Mouse (Mus musculus): ENCODE results near the gene Rras.
A peak's percentile ranks its signal among the peaks of the same experiment; 100 is the strongest.
"Not testable (repeated sequence)": the region's sequence is repeated elsewhere in the genome, so short reads cannot be mapped to it uniquely, and the experiment has no call there.

Rras gene

DNA sequence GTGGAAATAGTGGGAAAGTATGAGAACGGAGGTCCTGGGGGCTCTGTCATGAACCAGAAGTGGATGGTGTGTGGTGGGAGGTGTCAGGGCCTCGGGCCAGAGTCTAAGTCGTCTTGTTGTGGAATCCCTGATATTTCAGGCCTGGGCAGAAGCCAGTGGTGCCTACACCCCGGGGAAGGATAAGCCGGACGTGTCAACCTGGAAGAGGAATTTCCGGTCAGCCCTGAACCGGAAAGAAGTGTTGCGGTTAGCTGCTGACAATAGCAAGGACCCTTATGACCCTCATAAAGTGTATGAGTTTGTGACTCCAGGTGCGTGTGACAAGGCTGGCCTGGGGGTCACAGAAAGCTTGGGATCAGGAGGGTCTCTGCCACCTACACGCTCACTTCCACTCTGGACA lies 18.0 kb upstream of the Rras start:
- DNase-seq (ENCODE audit: extremely low spot score, low spot score) = no peak

DNA sequence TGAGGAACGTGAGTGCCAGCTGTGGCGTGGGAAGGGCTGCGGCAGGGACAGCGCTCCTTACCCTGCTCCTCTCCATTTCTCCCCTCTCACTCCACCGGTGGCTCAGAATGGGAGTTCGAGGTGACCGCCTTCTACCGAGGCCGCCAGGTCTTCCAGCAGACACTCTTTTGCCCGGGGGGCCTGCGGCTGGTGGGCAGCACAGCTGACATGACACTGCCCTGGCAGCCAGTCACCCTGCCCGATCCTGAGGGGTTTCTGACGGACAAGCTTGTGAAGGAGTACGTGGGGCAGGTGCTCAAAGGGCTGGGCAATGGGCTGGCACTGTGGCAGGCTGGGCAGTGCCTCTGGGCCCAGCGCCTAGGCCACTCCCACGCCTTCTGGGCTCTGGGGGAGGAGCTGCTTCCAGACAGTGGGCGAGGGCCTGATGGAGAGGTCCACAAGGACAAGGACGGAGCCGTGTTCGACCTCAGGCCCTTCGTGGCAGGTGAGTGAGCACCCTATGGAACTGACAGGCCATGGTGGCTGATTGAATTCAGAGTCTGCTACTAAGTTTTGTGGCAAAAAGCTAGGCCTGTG lies 17.1 kb upstream of the Rras start:
- DNase-seq (ENCODE audit: extremely low spot score, low spot score) = no peak

DNA sequence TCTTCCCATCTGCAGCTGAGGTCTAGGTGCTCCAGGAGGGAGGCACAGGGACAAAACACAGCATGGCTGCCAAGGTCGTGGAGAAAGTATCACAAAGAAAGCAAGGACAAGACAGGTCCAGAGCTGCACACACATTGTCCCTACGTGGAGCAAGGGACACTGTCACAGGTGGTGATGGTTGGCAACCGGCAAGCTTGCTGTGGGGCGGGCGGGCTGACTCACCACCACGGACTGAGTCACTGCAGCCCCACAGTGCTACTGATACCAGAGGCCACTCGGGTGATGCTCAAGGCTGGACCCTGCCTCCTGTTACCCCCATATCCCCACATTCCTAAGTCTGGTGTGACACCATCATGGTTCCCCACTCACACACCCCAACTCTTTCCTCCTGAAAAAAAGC lies 15.3 kb upstream of the Rras start:
- DNase-seq (ENCODE audit: extremely low spot score, low spot score) = no peak

DNA sequence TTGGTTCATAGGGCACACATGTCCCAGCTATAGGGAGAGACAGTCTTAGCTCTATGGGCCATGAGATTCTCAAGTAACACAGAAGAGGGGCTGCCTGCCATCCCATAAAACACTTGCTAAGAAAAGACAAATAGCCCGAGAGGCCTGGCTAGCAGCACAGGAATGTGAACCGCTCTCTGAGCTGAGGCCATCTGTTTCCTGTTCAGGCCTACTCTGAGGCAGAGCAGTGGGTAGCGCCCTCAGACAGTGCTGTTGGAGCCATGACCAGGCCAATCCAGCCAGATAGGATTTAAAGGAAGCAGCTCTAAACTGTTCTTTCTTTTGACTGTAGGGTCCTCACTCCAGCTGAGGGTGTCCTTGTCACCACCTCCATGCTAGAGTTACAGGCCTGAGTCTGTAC lies 13.2 kb upstream of the Rras start:
- DNase-seq (ENCODE audit: extremely low spot score, low spot score) = no peak

DNA sequence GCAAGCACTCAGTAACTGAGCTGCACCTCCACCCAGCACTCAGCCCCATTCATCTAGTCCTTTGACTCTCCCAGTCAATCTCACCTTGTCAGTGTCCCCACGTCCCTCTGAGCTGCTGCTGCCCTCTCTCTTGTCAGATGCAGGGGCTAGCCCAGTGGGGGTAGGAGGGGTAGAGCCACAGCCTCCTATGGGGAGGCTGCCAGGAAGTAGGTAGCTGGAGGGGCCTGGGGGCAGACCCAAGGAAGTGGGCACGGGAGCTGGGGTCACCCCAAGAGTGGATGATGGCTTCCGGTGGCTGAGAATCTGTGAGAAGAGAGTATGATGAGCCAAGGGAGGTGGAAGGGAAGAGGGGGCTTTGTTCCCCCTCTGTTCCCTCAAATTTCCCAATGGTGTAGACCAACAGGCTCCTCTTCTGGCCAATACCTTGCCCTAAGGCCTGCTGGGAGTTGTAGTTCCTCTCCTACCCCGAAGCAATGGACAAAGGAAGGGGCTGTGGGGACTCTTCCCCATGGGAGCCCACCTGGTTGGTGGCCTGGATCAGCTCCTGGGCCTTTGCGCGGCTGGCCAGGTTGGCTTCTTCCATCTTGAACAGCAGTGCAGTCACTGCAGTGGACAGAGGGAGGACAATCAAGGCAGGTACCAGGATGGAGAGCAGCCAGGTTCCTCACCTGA lies 12.3 kb upstream of the Rras start:
- DNase-seq (ENCODE audit: extremely low spot score, low spot score) = no peak

DNA sequence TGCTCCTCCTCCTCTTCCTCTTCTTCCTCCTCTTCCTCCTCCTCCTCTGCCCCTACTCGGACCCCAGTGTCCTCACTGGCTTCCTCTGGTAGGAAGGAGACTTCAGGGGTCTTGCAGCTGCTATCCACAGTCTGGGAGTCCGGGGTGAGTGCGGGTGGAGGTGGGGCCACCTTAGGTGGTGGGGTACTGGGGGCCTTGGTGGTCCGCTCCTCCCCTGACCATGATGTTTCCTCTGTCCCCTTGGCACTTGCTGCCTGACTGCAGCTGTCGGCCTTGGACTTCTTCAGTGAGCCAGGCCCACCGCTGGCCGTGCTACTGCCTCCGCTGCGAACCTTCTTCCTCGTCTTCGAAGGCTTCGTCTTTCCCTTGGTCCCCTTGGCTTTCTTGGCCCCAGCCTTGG lies 11.3 kb upstream of the Rras start:
- DNase-seq (ENCODE audit: extremely low spot score, low spot score) = no peak

DNA sequence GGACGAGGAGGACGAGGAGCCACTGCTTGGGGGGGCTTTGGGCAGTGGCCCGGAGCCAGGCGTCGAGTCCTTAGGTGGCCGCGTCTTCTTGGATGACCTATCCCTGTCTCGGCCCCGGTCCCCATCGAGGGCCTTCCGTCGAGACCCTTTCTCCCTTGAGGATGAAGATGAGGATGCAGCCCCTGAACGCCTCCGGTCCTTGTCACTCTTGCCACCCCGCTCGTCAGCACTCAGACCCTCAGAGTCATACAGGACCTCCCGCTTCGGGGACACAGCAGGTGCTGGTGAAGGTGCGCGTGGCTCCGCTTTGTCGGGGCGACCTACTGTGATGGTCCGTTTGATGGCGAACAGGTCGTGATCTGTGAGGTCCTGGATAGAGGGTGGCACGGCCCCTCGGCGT lies 10.6 kb upstream of the Rras start:
- no peak for DNase-seq (ENCODE audit: extremely low spot score, low spot score)

GRCm38 (mm10) chr7:45007846-45008245 lies 9.9 kb upstream of the Rras start:
- no peak for DNase-seq (ENCODE audit: extremely low spot score, low spot score)

GRCm38 (mm10) chr7:45008411-45008810 lies 9.3 kb upstream of the Rras start:
- DNase-seq (ENCODE audit: extremely low spot score, low spot score) = no peak

GRCm38 (mm10) chr7:45012011-45012410 lies 5.8 kb upstream of the Rras start:
- DNase-seq (ENCODE audit: extremely low spot score, low spot score) = no peak

GRCm38 (mm10) chr7:45012824-45013223 lies 4.9 kb upstream of the Rras start:
- no peak for DNase-seq (ENCODE audit: extremely low spot score, low spot score)

DNA sequence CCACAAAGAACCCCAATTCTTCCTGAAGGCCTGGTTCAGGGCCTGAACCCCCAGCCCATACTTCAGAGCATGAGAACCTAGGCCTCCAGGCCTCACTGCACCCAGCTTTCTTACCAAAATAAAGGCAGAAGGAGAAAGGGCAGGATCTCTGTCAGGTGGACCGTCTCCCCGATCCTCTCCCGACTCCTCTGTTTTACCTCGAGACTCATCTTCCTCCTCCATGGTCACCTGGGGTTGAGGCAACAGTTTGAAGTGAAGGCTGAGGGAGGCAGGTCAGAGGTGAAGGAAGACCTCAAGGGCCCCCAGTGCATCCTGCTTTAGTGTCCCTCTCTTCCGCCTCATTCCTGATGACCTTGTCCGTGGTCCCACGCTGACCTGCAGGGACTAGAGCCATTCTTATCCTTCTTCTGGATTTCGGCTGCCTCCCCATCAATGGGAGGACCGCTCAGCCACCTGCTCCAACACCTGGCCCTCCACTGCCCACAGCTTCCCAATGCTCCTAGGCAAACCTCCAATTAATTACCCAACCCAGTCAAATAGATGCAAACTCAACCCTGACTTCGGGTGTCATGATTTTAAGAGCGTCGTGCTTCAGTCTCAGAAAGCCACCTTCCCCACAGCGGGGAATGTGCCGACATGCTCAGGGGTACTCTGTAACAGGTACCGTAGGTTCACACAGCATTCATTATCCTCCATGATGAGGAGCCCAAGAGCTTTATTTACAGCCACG lies 4.2 kb upstream of the Rras start:
- DNase-seq (ENCODE audit: extremely low spot score, low spot score) = no peak

- DNase-seq (ENCODE audit: extremely low spot score, low spot score) = no peak
Measured at GRCm38 (mm10) chr7:45014096-45014451, 3.7 kb upstream of the Rras start.

DNA sequence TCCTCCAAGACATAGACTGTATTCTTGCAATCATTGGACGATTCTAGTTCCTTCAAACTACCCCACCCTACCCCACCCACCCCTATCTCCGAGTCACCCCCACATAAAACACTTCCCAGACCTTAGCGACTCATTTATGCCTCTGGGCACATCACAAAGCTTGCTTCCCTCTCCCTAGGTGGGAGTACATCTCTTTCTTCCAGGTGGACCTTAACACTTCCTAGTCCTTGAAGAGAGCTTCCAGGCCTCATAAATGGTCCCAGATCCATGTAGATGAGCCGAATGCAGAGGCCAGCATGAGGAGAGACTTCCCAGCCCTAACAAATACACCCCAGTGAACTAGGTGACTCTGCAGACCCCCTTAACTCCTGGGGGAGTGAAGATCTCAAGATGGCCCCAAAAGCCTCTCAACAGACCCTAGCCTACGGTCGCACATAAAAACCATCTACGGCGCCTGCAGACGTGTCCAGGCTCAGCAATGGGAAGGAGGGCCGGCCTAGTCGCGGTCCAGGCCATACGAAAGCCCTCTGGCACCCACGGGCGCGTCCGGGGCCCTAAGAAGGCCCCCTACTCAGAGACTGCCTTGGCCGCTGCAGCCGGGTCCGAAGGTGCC lies 2.3 kb upstream of the Rras start:
- DNase-seq (ENCODE audit: extremely low spot score, low spot score) = no peak

GRCm38 (mm10) chr7:45015957-45016612 lies 1.7 kb upstream of the Rras start, which contains the start of gene Scaf1:
Gene Scaf1 (minus strand): TSS chr7:45016363.
- DNase-seq (ENCODE audit: extremely low spot score, low spot score) = peak; percentile 99

DNA sequence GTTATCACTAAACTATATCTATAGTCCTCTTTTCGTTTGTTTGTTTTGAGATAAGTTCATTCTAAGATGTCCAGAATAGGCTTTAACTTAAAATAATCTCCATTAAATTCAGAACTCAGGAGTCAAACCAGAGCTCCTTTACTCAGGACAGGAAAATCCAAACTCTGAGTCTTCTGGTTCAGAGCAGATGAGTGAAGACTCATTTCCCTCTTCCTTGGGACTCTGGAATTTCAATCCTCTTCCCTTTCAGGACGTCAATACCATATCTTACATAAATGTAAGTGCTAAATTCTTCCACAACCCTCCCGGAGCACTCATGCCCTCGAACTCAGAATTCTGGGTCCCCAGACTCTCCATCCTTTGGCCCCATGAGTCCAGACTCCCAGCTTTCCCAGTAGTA lies 1.0 kb upstream of the Rras start:
- DNase-seq (ENCODE audit: extremely low spot score, low spot score) = no peak

GRCm38 (mm10) chr7:45019031-45019571 lies 1.3 kb downstream of the Rras start:
- DNase-seq (ENCODE audit: extremely low spot score, low spot score) = no peak

DNA sequence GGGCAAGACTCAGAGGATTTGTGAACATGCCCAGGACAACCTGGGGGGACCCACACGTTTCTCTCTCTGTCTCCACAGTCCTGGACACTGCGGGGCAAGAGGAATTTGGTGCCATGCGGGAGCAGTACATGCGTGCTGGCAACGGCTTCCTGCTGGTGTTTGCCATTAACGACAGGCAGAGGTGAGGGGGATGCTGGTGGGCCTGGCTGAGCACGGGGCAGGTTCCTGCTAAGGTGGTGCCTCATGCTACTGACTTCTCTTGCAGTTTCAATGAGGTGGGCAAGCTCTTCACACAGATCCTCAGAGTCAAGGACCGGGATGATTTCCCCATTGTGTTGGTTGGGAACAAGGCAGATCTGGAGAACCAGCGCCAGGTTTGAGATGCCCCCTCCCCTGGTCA lies 2.5 kb downstream of the Rras start:
- DNase-seq (ENCODE audit: extremely low spot score, low spot score) = no peak

DNA sequence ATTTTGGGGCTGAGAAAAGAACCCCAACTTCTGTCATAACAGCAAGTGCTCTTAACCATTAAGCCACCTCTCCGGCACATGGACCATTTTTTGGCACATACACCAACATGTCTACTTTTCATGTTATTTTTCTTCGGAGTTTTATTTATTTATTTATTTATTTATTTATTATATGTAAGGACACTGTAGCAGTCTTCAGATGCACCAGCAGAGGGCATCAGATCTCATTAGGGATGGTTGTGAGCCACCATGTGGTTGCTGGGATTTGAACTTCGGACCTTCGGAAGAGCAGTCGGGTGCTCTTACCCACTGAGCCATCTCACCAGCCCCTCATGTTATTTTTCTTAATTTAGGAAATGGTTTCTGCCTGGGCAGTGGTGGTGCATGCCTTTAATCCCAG lies 6.0 kb downstream of the Rras start:
- not testable (repeated sequence) for DNase-seq (ENCODE audit: extremely low spot score, low spot score)

DNA sequence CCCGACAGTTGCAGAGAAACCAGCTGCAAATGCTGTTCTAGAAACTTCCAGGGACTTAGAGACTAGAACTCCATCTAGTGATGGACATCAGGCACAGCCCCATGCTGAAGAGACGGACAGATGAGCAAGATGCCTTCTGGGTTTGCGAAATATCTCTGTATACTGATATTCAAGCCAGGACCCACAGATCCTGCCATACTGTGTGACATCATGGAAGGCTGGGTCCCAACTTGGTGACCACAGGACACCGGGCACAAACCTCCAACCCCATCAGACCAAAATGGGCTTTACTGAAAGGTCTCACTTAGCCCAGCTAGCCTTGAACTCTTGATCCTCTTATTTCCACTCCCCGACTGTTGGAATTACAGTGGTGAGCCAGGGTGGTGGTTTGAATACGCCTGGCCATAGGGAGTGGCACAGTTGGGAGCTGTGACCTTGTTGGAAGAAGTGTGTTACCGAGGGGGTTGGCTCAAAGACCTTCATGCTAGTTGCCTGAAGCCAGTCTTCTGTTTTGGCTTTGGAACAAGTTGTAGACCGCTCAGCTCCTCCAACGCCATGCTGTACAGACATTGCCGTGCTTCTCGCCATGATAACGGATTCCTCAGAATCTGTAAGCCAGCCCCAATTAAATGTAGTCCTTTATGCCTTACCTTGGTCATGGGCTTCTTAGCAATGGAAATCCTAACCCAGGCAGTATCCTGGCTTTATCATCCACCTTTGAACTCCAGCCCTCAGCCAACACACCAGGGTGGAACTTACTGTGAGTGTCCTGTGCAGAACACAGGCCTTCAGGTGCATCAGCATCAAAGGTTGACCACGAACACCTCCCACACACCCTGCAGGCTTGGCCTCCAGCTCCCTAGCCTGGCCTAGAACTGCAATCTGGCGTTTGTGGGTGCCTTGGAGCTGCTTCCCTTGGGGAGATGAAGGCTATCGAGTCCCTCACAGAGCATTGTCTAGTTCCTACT lies 6.8 kb downstream of the Rras start:
- no peak for DNase-seq (ENCODE audit: extremely low spot score, low spot score)
